Mouse (Mus musculus) brain, embryonic 14.5 days (tissue): ENCODE measurements around the gene Rasgef1b.

Experiments
- CTCF ChIP-seq: fragments of 200-500 bp; IDR thresholded peaks from 2 replicates; pipeline ENCODE4 v1.5.1; 2012; ENCODE audit warnings: inconsistent platforms, mild to moderate bottlenecking, moderate library complexity, borderline replicate concordance; ENCODE audit not compliant: insufficient read depth, insufficient read length; ENCODE audit errors: extremely low read depth
- POLR2A ChIP-seq: fragments of 200-500 bp; IDR thresholded peaks from 2 replicates; pipeline ENCODE4 v1.6.1; 2012; ENCODE audit warnings: mild to moderate bottlenecking, inconsistent platforms, borderline replicate concordance; ENCODE audit not compliant: poor library complexity, insufficient read depth, insufficient read length, severe bottlenecking; ENCODE audit errors: extremely low read depth

- TF ChIP-seq CTCF (no peak), POLR2A (no peak)
Measured at GRCm38 (mm10) chr5:99497856-99498255, 231.0 kb downstream of the Rasgef1b start.
